Comparison of ENCODE assay signal across 7 mouse cellular contexts in the genomic region with DNA sequence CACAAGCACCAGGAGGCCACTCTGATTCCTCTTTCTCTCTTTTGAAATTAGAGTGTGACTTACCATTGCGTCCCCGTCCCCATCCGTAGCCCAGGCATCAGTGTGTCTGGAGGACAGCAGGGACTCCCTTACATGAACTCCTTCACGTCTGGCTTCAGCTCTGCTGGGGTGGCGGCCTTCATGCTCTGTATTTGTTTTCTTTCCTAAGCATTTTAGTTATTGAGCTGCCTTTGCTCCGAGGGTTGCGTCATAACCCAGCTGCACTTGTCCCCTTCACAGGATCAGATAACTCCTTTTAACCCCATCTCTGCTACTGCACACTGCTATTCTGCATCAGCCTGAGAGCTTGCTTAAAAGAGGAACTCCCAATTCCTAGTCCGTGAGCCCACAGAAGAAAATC. TPM values are rescaled to one million over a fixed set of nuclear protein-coding genes. Genes with fewer than 3 reads are reported as not detected.
DNase-seq lines count a peak whose midpoint lies in the region; ATAC-seq and TF ChIP-seq lines count a peak whose summit lies in the region.

No protein-coding gene starts in this region.

- H3K36me3 ChIP-seq in lung, postnatal 0 days (ENCODE audit: insufficient read depth, low read length), result no peaks in the 10 kb centered on the region

- H3K4me1 ChIP-seq in lung, postnatal 0 days (ENCODE audit: insufficient read depth, low read depth, low read length), result 0 out of 2 replicates have a peak, but pooled peaks cover 3% of the 10 kb centered on the region

- H3K4me3 ChIP-seq in lung, postnatal 0 days (ENCODE audit: low read depth, low read length), result peak overlapping the region; percentile 9; the same call in 1 of the 2 replicates

- no peak for TF ChIP-seq CTCF in lung, postnatal 0 days (IDR thresholded peaks at IDR 0.05)

- WGBS in lung, postnatal 0 days, result 27% methylated on average over 8 of the region's 8 CpGs

- no peak overlapping the region for H3K9ac ChIP-seq in lung, postnatal 0 days (replicated peaks; ENCODE audit: low read depth)

- ATAC-seq in hematopoietic stem cell, adult 5-6 weeks (replicated peaks in 1 of 2; ENCODE audit: insufficient read depth in 1 of 2, low FRiP score in 2 of 2, low TSS enrichment in 1 of 2, low read depth in 1 of 2, poor library complexity in 2 of 2, severe bottlenecking in 2 of 2), result peak; percentile 54
- ATAC-seq in lung, postnatal 0 days, result peak; percentile 54

- peak overlapping the region; percentile 48 for H3K27ac ChIP-seq in lung, postnatal 0 days (ENCODE audit: low read length)

- TF ChIP-seq EP300 in lung, postnatal 0 days (IDR thresholded peaks at IDR 0.05), result no peak

- H3K4me2 ChIP-seq in lung, postnatal 0 days (replicated peaks; ENCODE audit: low read depth, low read length), result peak overlapping the region; percentile 37; the same call in 1 of the 2 replicates

- DNase-seq in 3134 (ENCODE audit: extremely low read depth, insufficient read length, low spot score), result peak; percentile 14
- peak; percentile 56 for DNase-seq in CD4-positive, CD25-positive, alpha-beta regulatory T cell, adult 2 months (ENCODE audit: low read depth, low spot score)
- peak; percentile 59 for DNase-seq in lung, postnatal 0 days (ENCODE audit: low spot score)
- no peak for DNase-seq in cerebellum, postnatal 4 days (ENCODE audit: low spot score in 2 of 2)
- DNase-seq in cerebellum, adult 8-10 months, result no peak
- no peak for DNase-seq in layer of hippocampus, adult 18-20 months (ENCODE audit: low spot score in 2 of 2)

- no peaks in the 10 kb centered on the region for H3K9me3 ChIP-seq in lung, postnatal 0 days (ENCODE audit: low read length)

- no peaks in the 10 kb centered on the region for H3K27me3 ChIP-seq in lung, postnatal 0 days (replicated peaks; ENCODE audit: insufficient read depth, low read length)

RNA-seq across cellular contexts. Expression of a gene that starts 23.0 kb away (rescaled TPM):
- total RNA-seq in hematopoietic stem cell, adult 5-6 weeks (2017), result 53.2 and 54.7 TPM in 2 replicates
- 65.2 and 68.4 TPM in 2 replicates for polyA plus RNA-seq in lung, postnatal 0 days (2015; fragmentation: Nextera tagmentation; extraction: Ambion mirVana)
- total RNA-seq in layer of hippocampus, adult 18-20 months (2021), result 1 to 10 TPM; 1.4 to 2.0 TPM

RNA-seq across cellular contexts. Expression of a gene that starts 28.8 kb away (rescaled TPM):
- total RNA-seq in hematopoietic stem cell, adult 5-6 weeks (2017), result 143 and 156 TPM in 2 replicates
- polyA plus RNA-seq in lung, postnatal 0 days (2015; fragmentation: Nextera tagmentation; extraction: Ambion mirVana), result 0.68 and 1.1 TPM in 2 replicates
- total RNA-seq in layer of hippocampus, adult 18-20 months (2021), result not detected

Comparison
In these comparisons a context has a peak if more than half of its experiments do, and no peak if none do; other contexts are left out.
1. DNase-seq: peak in 3134 (single experiment), CD4-positive, CD25-positive, alpha-beta regulatory T cell, adult 2 months (single experiment) and lung, postnatal 0 days (single experiment); none in cerebellum, postnatal 4 days (0 of 2), cerebellum, adult 8-10 months (single experiment) and layer of hippocampus, adult 18-20 months (0 of 2).
2. RNA of a gene that starts 23.0 kb away (total RNA-seq): 53.2 to 54.7 TPM in hematopoietic stem cell, adult 5-6 weeks; 1.4 to 2.0 TPM in layer of hippocampus, adult 18-20 months; every median in the first group is over 10 times any median in the second.
3. RNA of a gene that starts 28.8 kb away (total RNA-seq): 143 to 156 TPM in hematopoietic stem cell, adult 5-6 weeks; not detected in layer of hippocampus, adult 18-20 months; every median in the first group is over 100 times any median in the second.